Mouse (Mus musculus): ENCODE data around the gene Fam53b.
"Not testable (repeated sequence)": the region's sequence is repeated elsewhere in the genome, so short reads cannot be mapped to it uniquely, and the experiment has no call there.

Fam53b gene

DNA sequence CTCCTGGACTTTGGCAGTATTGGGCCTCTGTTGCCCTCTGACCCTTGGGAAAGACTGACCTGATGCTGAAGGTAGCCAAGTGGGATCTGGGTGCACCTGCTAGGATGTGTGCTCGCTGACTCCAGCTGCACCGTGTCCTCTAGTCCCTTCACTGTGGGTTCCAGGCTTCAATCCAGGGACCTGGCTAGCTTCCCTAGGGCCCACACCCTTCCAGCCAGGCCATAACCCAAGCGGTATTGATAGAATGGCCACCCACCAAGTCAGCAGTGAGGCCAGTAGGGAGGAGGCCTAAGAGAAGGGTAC, 142.9 kb downstream of the Fam53b start:
- DNase-seq = peak; percentile 76

- peak; percentile 47 for DNase-seq
Observed at GRCm38 (mm10) chr7:132669999-132670862, 143.5 kb downstream of the Fam53b start.

DNA sequence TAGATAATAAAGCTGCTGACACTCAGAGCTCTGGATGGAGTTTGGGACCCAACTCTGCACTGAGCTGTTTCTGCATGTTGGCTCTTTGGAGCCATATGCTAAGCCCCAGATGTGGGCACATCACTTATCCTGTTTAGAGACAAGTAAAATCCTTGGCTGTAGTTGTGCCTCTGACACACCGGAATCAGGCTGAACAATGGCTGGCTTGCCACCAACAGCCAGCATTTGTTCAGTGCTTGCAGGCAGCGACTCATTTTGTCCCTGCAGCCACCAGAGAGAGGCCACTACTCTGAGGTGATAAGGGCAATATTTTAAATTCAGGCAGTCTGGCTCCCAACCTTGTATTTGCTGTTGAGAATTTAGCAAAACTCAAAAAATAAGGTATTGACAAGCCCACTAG, 145.1 kb downstream of the Fam53b start:
- DNase-seq = peak; percentile 73

- DNase-seq = no peak
Observed at GRCm38 (mm10) chr7:132666516-132666915, 147.2 kb downstream of the Fam53b start.

DNA sequence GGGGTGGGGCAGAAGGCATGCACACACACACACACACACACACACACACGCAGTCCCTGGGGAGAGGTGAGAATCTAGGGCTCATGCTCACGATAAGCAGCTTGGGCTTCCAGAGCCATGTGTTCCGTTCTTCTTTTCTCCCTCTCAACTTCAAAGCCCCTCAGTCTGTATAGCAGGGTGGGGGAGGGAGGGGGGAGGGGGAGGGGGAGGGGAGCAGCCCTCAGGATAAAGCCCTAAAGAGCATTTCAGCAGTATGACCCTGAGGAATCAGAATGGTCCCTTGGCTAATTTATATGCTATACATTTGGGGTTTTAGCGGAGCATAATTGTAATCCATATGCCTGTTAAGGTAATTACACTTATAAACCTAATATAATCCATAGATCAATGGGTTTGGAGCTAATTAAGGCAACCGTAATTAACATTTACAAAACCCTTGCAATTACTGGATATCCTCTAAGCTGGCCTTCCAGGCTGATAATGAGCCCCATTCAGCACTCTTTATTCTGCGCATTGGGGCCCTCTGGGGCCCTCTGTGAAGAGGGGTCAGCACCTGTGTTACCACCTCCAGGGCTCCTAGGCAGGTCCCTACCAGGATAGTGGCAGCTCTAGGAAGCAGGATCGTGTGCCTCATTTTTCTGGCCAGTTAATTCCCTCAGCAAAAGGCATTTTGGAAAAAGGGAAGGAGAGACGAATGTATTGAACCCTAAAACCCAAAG, 147.9 kb downstream of the Fam53b start:
- DNase-seq = no peak

DNA sequence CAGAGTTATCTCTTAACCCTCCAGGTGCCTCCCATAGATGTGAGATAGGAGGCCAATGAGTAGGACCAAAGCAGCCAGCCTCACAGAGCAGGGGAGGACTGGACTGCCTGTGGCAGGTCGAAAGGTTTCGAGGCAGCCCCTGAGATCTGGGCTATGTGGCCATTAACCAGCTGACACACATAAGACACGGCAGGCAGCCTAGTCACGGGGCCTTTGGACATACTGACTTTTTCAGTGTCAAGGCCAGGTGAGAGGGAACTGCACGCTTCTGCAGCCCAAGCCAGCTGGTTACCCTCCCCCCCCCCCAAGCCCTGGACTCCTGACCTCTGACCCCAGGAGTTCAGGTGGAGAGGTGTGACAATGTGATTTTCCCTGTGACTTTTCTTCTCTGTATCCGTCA, 148.9 kb downstream of the Fam53b start:
- no peak for DNase-seq

DNA sequence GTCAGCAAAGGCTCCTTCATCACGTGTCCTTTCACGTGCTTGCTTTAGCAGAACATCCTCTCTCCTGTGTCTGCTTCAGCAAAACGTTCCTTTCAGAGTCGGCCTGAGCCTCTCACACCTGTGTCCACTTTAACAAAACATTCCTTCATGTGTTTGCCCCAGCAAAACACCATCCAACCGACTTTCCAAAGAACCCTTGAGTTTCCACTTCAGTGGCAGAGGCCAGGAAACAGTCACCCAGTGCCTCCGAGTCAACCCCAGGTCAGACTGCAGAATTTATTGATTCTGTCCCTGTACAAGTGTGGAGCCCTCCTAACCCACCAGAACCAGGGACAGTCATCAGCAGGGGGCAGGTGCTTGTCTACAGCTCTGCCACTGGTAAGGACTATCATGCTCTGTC, 150.9 kb downstream of the Fam53b start:
- DNase-seq = not testable (repeated sequence)
